Mouse (Mus musculus): ENCODE results near the gene Lrmda.

- no peak for TF ChIP-seq CTCF (IDR thresholded peaks at IDR 0.05; ENCODE audit: low read depth, low read length)
- TF ChIP-seq POLR2A (IDR thresholded peaks at IDR 0.05; ENCODE audit: extremely low read depth, insufficient read depth, low read length), result no peak
Observed at GRCm38 (mm10) chr14:22154096-22154495, 134.6 kb downstream of the Lrmda start.

All from liver, adult 2 months (tissue).